Mouse (Mus musculus) stomach, postnatal 0 days (tissue): Measurements from ENCODE around the gene Epb41l1. TPM values are rescaled to one million over a fixed set of nuclear protein-coding genes. Genes with fewer than 3 reads are reported as not detected.
"Not testable (repeated sequence)": the region's sequence is repeated elsewhere in the genome, so short reads cannot be mapped to it uniquely, and the experiment has no call there.

Experiments
- ATAC-seq: fragments of 200-750 bp; cut with Nextera tagmentation; 2 replicates; pipeline ENCODE4 v1.8.0; 2017; ENCODE audit not compliant: low FRiP score, low TSS enrichment
- DNase-seq: peaks from one replicate; pipeline ENCODE4 v3.0.0-alpha.2; 2016; ENCODE audit warnings: low spot score
- H3K27ac ChIP-seq: fragments of 300-500 bp; sonication (generic); replicated peaks from 2 replicates; pipeline ENCODE4 v1.5.1; 2014; ENCODE audit warnings: mild to moderate bottlenecking, control low read depth
- H3K27me3 ChIP-seq: fragments of 300-500 bp; sonication (generic); 2 replicates; pipeline ENCODE4 v1.6.1; 2014; ENCODE audit warnings: low read length; ENCODE audit not compliant: control insufficient read depth, insufficient read depth
- H3K36me3 ChIP-seq: fragments of 300-500 bp; sonication (generic); 2 replicates; pipeline ENCODE4 v1.6.1; 2014; ENCODE audit warnings: low read length, mixed read lengths; ENCODE audit not compliant: control insufficient read depth, insufficient read depth
- H3K4me1 ChIP-seq: fragments of 300-500 bp; sonication (generic); replicated peaks from 2 replicates; pipeline ENCODE4 v1.6.1; 2014; ENCODE audit warnings: antibody characterized with exemption; ENCODE audit not compliant: control insufficient read depth, insufficient read depth
- H3K4me2 ChIP-seq: fragments of 300-500 bp; sonication (generic); replicated peaks from 2 replicates; pipeline ENCODE4 v1.6.1; 2014; ENCODE audit warnings: low read depth, mild to moderate bottlenecking, control low read depth, moderate library complexity
- H3K4me3 ChIP-seq: fragments of 300-500 bp; sonication (generic); 2 replicates; pipeline ENCODE4 v1.5.1; 2014; ENCODE audit warnings: low read depth, low read length, control low read depth
- H3K9ac ChIP-seq: fragments of 300-500 bp; sonication (generic); 2 replicates; pipeline ENCODE4 v1.6.1; 2014; ENCODE audit warnings: mild to moderate bottlenecking, low read length, control low read depth, mixed read lengths
- H3K9me3 ChIP-seq: fragments of 300-500 bp; sonication (generic); 2 replicates; pipeline ENCODE4 v1.6.1; 2016; ENCODE audit warnings: low read length; ENCODE audit not compliant: control insufficient read depth
- CTCF ChIP-seq: IDR thresholded peaks from 2 replicates; pipeline ENCODE4 v1.5.1; 2016; ENCODE audit warnings: antibody characterized with exemption, low read depth, mild to moderate bottlenecking, moderate library complexity
- EP300 ChIP-seq: optimal IDR thresholded peaks from 2 replicates; pipeline ENCODE3; 2016; ENCODE audit warnings: antibody characterized with exemption
- WGBS: fragments of 180-500 bp; shearing (Covaris S2); extraction: QIAGEN DNeasy Blood & Tissue Kit; methylation state at CpG from one replicate; pipeline ENCODE4 v1.1.7; 2014; 5-methylcytosine and 5-hydroxymethylcytosine counted together
- polyA plus RNA-seq: library from polyadenylated mRNA; unstranded; fragments of >200 nt; fragmentation: Nextera tagmentation; extraction: Ambion mirVana; gene quantifications from 2 replicates; pipeline ENCODE4 v1.2.1, GENCODE M21; 2015

Gene Epb41l1
- 1.7 and 1.8 TPM in 2 replicates for polyA plus RNA-seq

DNA sequence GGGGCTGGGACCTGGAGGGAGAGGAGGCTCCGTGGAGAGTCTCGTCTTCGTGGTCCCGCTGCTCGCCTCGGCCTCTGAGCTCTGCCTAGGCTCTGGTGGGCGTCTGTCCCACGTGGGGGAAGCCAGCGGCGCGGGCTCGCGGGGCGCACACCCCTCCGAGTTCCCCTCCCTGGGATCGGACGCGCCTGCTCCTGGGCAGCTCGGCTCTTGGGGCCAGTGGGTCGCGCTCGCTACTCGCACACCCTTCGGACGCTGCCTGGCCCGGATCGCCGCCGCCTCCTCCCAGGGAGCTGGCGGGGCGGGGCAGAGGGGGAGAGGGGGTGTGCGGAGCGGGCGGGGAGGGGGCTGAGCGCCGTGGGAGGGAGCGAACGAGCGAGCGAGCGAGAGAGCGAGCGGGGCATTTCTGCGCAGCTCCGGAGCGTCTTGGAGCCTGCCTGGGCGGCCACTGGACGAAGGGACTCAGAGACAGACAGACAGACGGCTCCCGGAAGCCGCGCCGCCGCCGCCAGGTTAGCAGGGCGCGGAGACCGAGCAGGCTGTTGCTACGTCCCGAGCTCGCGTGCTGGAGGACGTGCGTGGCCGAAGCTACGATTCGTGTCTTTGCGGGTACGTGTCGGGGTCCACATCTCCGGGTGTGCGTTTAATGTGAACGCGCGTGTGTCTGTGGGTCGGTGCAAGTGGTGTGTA, at the start of gene Epb41l1:
Gene Epb41l1 (plus strand): TSS at position 216 of the 687 bp plus-strand sequence.
- DNase-seq: peak; percentile 80
- peak within 1 kb of the TSS; percentile 61 for H3K4me3 ChIP-seq
- TF ChIP-seq EP300 (no peak), CTCF (peak; percentile 23; the same call in 1 of the 2 replicates)
- H3K27me3 ChIP-seq: 0 out of 2 replicates have a peak, but pooled peaks cover 2% of the 10 kb centered on the region
- peak within 1 kb of the TSS; percentile 26 for H3K27ac ChIP-seq
- WGBS: under 1% methylated on average over 56 of the region's 76 CpGs
- peak within 1 kb of the TSS; percentile 80 for H3K4me2 ChIP-seq
- peak within 1 kb of the TSS; percentile 63 for H3K9ac ChIP-seq
- peaks cover 4% of the 10 kb centered on the region; the same call in 1 of the 2 replicates for H3K4me1 ChIP-seq
- H3K9me3 ChIP-seq: no peaks in the 10 kb centered on the region
- ATAC-seq: peak; percentile 65
- H3K36me3 ChIP-seq: no peaks in the 10 kb centered on the region

GRCm38 (mm10) chr2:156376956-156377355, 43.8 kb upstream of the Epb41l1 start:
- TF ChIP-seq EP300: no peak
- ATAC-seq: no peak
- no peak for DNase-seq
- no peak overlapping the region for H3K4me2 ChIP-seq
- no peaks in the 10 kb centered on the region for H3K9me3 ChIP-seq
- WGBS: 84% methylated on average over 7 of the region's 7 CpGs
- H3K4me3 ChIP-seq: no peak overlapping the region
- H3K4me1 ChIP-seq: no peaks in the 10 kb centered on the region
- H3K36me3 ChIP-seq: no peaks in the 10 kb centered on the region
- no peaks in the 10 kb centered on the region for H3K27me3 ChIP-seq
- H3K27ac ChIP-seq: no peak overlapping the region
- H3K9ac ChIP-seq: no peak overlapping the region

- ATAC-seq (no peak), DNase-seq (no peak)
- Histone ChIP-seq H3K4me1 (no peaks in the 10 kb centered on the region), H3K36me3 (no peaks in the 10 kb centered on the region), H3K27ac (no peak overlapping the region), H3K27me3 (no peaks in the 10 kb centered on the region), H3K9ac (no peak overlapping the region), H3K4me3 (no peak overlapping the region), H3K4me2 (no peak overlapping the region), H3K9me3 (no peaks in the 10 kb centered on the region)
- TF ChIP-seq CTCF (no peak), EP300 (no peak)
- 70% methylated on average over 10 of the region's 10 CpGs for WGBS
These were observed 40.8 kb upstream of the Epb41l1 start for GRCm38 (mm10) chr2:156379929-156380328.

DNA sequence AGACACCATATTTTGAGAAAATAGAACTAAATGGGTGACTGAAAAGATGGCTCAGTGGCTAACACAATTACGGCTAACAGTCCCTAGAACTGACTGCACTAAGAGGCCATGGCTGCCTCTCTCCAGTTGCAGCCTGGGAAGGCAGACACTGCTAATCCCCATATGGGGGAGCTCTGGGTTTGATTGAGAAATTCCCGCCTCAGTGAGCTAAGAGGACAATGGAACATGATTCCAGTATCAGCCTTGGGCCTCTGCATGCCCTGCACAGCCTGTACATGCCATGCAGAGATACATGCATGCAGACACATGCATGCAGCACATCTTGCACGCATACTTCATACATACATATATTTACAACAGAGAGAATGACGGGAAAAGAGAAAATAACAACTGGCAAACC, 39.4 kb upstream of the Epb41l1 start:
- no peaks in the 10 kb centered on the region for H3K36me3 ChIP-seq
- H3K9me3 ChIP-seq: no peaks in the 10 kb centered on the region
- H3K4me3 ChIP-seq: no peak overlapping the region
- H3K9ac ChIP-seq: no peak overlapping the region
- ATAC-seq: no peak
- 70% methylated on average over 4 of the region's 4 CpGs for WGBS
- H3K27ac ChIP-seq: no peak overlapping the region
- H3K27me3 ChIP-seq: no peaks in the 10 kb centered on the region
- TF ChIP-seq CTCF: peak; percentile 51
- no peak for TF ChIP-seq EP300
- H3K4me1 ChIP-seq: no peaks in the 10 kb centered on the region
- DNase-seq: no peak
- H3K4me2 ChIP-seq: no peak overlapping the region

DNA sequence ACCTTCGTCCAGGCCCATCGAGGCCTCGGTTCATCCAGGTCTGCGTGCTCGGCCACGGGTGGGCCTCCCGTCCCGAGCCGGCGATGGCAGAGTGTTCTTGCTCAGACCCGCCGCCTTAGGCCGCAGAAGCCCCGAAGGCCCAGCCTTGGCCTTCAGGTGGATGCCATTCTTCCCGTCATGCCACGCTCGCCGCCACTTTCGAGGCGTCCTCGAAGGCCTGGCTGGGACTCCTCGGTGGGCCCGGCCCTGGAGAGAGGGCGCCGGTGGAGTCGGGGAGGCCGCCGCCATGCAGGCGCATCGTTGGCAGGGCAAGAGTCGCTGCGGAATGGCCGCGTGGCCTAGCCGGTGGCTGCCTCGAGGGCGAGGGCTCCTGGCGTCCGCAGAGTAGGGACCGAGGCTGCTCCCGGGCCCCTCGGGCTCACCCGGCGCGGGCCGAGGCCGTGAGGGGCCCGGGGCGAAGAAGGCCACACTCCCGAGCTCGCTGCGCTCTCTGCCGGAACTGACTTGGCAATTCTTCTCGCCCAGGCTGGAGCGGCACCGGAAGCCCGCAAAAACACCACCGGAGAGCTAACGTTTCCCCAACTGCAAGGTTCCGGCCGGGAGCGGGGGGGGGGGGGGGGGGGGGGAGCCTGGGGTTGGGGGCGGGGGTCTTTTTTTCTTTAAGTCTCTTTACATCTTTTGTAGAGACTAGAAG, 28.1 kb upstream of the Epb41l1 start:
- peak overlapping the region; percentile 56; the same call in 1 of the 2 replicates for H3K9ac ChIP-seq
- ATAC-seq: peak; percentile 94
- H3K4me2 ChIP-seq, H3K9me3 ChIP-seq, H3K4me1 ChIP-seq, H3K36me3 ChIP-seq, H3K27me3 ChIP-seq, H3K27ac ChIP-seq: not testable (repeated sequence)
- WGBS: 0% methylated on average over 7 of the region's 63 CpGs
- H3K4me3 ChIP-seq: peak overlapping the region; percentile 37
- peak; percentile 83 for DNase-seq
